8 mouse cellular contexts compared by ENCODE assay signal in genomic region chr12:117242181-117242580, GRCm38 (mm10).
DNase-seq lines count a peak whose midpoint lies in the region; ATAC-seq and TF ChIP-seq lines count a peak whose summit lies in the region.
"Had no signal": no experiment of that assay in that cellular context is flagged by ENCODE, and none has a peak within 500 bp of the region (broad histone marks: within the 10 kb centered on the region; RNA-seq: fewer than 3 reads in every experiment).

No protein-coding gene starts in this region.

- no peak overlapping the region for H3K4me2 ChIP-seq in kidney, embryonic 16.5 days (replicated peaks; ENCODE audit: low read depth, low read length)

- peak; percentile 85 for DNase-seq in kidney, adult 2 months
- peak; percentile 56 for DNase-seq in adrenal gland, postnatal 25 days
- DNase-seq in heart, postnatal 10 days: peak; percentile 50 to 57
- peak; percentile 43 for DNase-seq in lung, postnatal 25 days (ENCODE audit: low spot score)
- no peak for DNase-seq in spleen, adult 12 weeks (ENCODE audit: low spot score)

- H3K9ac ChIP-seq in kidney, embryonic 16.5 days (replicated peaks; ENCODE audit: low read length): no peak overlapping the region

- 48% methylated on average over 7 of the region's 7 CpGs for WGBS in kidney, adult 2 months
- 51% methylated on average over 7 of the region's 7 CpGs for WGBS in kidney, embryonic 16.5 days

- H3K36me3 ChIP-seq in kidney, adult 2 months (ENCODE audit: control insufficient read depth, insufficient read depth, low read length): no peaks in the 10 kb centered on the region
- H3K36me3 ChIP-seq in kidney, embryonic 16.5 days (ENCODE audit: insufficient read depth, low read length): no peaks in the 10 kb centered on the region

- H3K9me3 ChIP-seq in kidney, embryonic 16.5 days (ENCODE audit: low read length): no peaks in the 10 kb centered on the region

- no peak for ATAC-seq in kidney, embryonic 16.5 days (ENCODE audit: low FRiP score, low TSS enrichment)
- no peak for ATAC-seq in CD4-positive, CD25-positive, alpha-beta regulatory T cell, adult 4 months

- no peak overlapping the region for H3K27ac ChIP-seq in kidney, adult 2 months (ENCODE audit: insufficient read depth, low read depth, low read length)
- no peak overlapping the region for H3K27ac ChIP-seq in kidney, embryonic 16.5 days (ENCODE audit: low read length)
- H3K27ac ChIP-seq: macrophage had no signal

- TF ChIP-seq CTCF in kidney, adult 2 months (conservative IDR thresholded peaks at IDR 0.05; ENCODE audit: insufficient read depth, insufficient read length, low read depth, low read length): no peak

- no peaks in the 10 kb centered on the region for H3K4me1 ChIP-seq in kidney, adult 2 months (ENCODE audit: control insufficient read depth, insufficient read depth, low read length)
- no peaks in the 10 kb centered on the region for H3K4me1 ChIP-seq in kidney, embryonic 16.5 days (ENCODE audit: insufficient read depth, low read length)

- intact Hi-C loops in heart, postnatal 10 days (cut with DNase I): loop anchor here (5.0 kb wide), 1 partner anchor 80 kb away; no protein-coding TSS in a partner anchor

- H3K27me3 ChIP-seq in kidney, adult 2 months (replicated peaks; ENCODE audit: control insufficient read depth, insufficient read depth, low read length): no peaks in the 10 kb centered on the region
- no peaks in the 10 kb centered on the region; the same call in 1 of the 2 replicates for H3K27me3 ChIP-seq in kidney, embryonic 16.5 days (ENCODE audit: insufficient read depth, low read length)

- H3K4me3 ChIP-seq in kidney, adult 2 months (ENCODE audit: insufficient read depth, low read depth, low read length): no peak overlapping the region
- no peak overlapping the region for H3K4me3 ChIP-seq in kidney, embryonic 16.5 days (ENCODE audit: low read length)

- no peak for TF ChIP-seq POLR2A in kidney, adult 2 months (IDR thresholded peaks at IDR 0.05; ENCODE audit: low read depth, low read length)
